Comparison of ENCODE assay signal across 21 mouse cellular contexts in the genomic region with DNA sequence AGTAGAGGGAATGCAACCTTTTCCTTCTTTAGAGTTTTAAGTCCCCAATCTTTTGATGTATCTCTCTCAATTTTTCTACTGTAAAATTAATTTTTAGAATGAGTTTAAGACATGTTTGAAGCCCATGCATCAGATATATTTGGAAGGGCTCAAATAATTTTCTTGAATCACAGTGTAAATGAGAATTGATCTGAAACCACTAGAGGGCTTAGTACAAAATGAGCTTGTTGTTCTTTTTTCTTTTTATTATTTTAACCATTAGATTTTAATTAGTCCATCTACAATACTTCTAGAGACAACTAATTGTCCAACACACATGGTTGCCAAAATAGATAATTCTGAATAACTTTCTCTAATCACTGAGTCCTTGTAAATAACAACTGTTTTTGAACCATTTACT.
DNase-seq lines count a peak whose midpoint lies in the region; ATAC-seq and TF ChIP-seq lines count a peak whose summit lies in the region.
"Had no signal": no experiment of that assay in that cellular context is flagged by ENCODE, and none has a peak within 500 bp of the region (broad histone marks: within the 10 kb centered on the region; RNA-seq: fewer than 3 reads in every experiment).

No protein-coding gene starts in this region.

- H3K9me3 ChIP-seq in hindbrain, postnatal 0 days (ENCODE audit: low read length) = no peaks in the 10 kb centered on the region
- H3K9me3 ChIP-seq in hindbrain, embryonic 16.5 days (ENCODE audit: control insufficient read depth, low read length) = no peaks in the 10 kb centered on the region
- no peaks in the 10 kb centered on the region for H3K9me3 ChIP-seq in stomach, postnatal 0 days (ENCODE audit: control insufficient read depth, low read length)
- H3K9me3 ChIP-seq: forebrain, embryonic 10.5 days; hindbrain, embryonic 10.5 days; hindbrain, embryonic 13.5 days had no signal

- intact Hi-C loops in left cerebral cortex, adult 2 months (cut with DNase I) = no loop called here
- intact Hi-C loops in heart, postnatal 25 days (cut with DNase I) = no loop called here

- no peak overlapping the region for H3K9ac ChIP-seq in hindbrain, postnatal 0 days (replicated peaks; ENCODE audit: low read length)
- H3K9ac ChIP-seq in hindbrain, embryonic 16.5 days (ENCODE audit: low read depth, low read length) = no peak overlapping the region
- H3K9ac ChIP-seq in stomach, postnatal 0 days (ENCODE audit: low read length) = no peak overlapping the region
- H3K9ac ChIP-seq: hindbrain, embryonic 13.5 days had no signal

- no peak for DNase-seq in hindbrain, postnatal 0 days (ENCODE audit: low spot score)
- no peak for DNase-seq in left cerebral cortex, adult 2 months (ENCODE audit: extremely low spot score in 1 of 2, low spot score in 2 of 2)
- no peak for DNase-seq in left cerebral cortex, adult 8-10 months (ENCODE audit: low spot score in 2 of 2)
- DNase-seq in stomach, postnatal 0 days (ENCODE audit: low spot score) = no peak
- no peak for DNase-seq in heart, postnatal 25 days (ENCODE audit: low spot score)
- DNase-seq: adrenal gland, adult 8-10 months; adrenal gland, postnatal 25 days; cerebellum, adult 11-12 months; cerebellum, adult 8-10 months; cerebellum, postnatal 10 days; gastrocnemius, postnatal 10 days; heart, adult 11 months; heart, postnatal 36 days had no signal

- no peak overlapping the region for H3K27ac ChIP-seq in hindbrain, postnatal 0 days
- H3K27ac ChIP-seq in hindbrain, embryonic 16.5 days (ENCODE audit: low read depth, low read length) = no peak overlapping the region
- H3K27ac ChIP-seq in left cerebral cortex, adult 2 months = no peak overlapping the region
- no peak overlapping the region for H3K27ac ChIP-seq in stomach, postnatal 0 days (replicated peaks)
- H3K27ac ChIP-seq: forebrain, embryonic 10.5 days; hindbrain, embryonic 10.5 days; hindbrain, embryonic 13.5 days had no signal

- peak; percentile 3; the same call in 1 of the 2 replicates for TF ChIP-seq CTCF in hindbrain, postnatal 0 days (IDR thresholded peaks at IDR 0.05; ENCODE audit: low read depth)
- peak; percentile 13; the same call in 1 of the 2 replicates for TF ChIP-seq CTCF in left cerebral cortex, adult 2 months (IDR thresholded peaks at IDR 0.05)
- 0 out of 2 replicates have a peak, but pooled peaks have one; percentile 11 for TF ChIP-seq CTCF in stomach, postnatal 0 days (IDR thresholded peaks at IDR 0.05; ENCODE audit: low read depth)

- no peak overlapping the region for H3K4me2 ChIP-seq in hindbrain, postnatal 0 days (ENCODE audit: low read depth, low read length)
- H3K4me2 ChIP-seq in hindbrain, embryonic 16.5 days (ENCODE audit: low read length) = no peak overlapping the region
- no peak overlapping the region for H3K4me2 ChIP-seq in stomach, postnatal 0 days (replicated peaks; ENCODE audit: low read depth)
- H3K4me2 ChIP-seq: heart, embryonic 11.5 days; hindbrain, embryonic 13.5 days had no signal

- no peak overlapping the region for H3K4me3 ChIP-seq in hindbrain, postnatal 0 days (ENCODE audit: low read length)
- H3K4me3 ChIP-seq in hindbrain, embryonic 16.5 days (ENCODE audit: low read length) = no peak overlapping the region
- no peak overlapping the region for H3K4me3 ChIP-seq in left cerebral cortex, adult 2 months
- H3K4me3 ChIP-seq in stomach, postnatal 0 days (ENCODE audit: low read depth, low read length) = no peak overlapping the region
- H3K4me3 ChIP-seq: forebrain, embryonic 10.5 days; hindbrain, embryonic 10.5 days; hindbrain, embryonic 13.5 days had no signal

- no peaks in the 10 kb centered on the region for H3K36me3 ChIP-seq in hindbrain, postnatal 0 days (ENCODE audit: insufficient read depth, low read length)
- no peaks in the 10 kb centered on the region for H3K36me3 ChIP-seq in hindbrain, embryonic 16.5 days (ENCODE audit: control insufficient read depth, insufficient read depth, low read length)
- H3K36me3 ChIP-seq in stomach, postnatal 0 days (ENCODE audit: control insufficient read depth, insufficient read depth, low read length) = no peaks in the 10 kb centered on the region
- H3K36me3 ChIP-seq: forebrain, embryonic 10.5 days; hindbrain, embryonic 10.5 days; hindbrain, embryonic 13.5 days had no signal

- no peaks in the 10 kb centered on the region for H3K4me1 ChIP-seq in hindbrain, postnatal 0 days (ENCODE audit: insufficient read depth, low read length)
- no peaks in the 10 kb centered on the region for H3K4me1 ChIP-seq in hindbrain, embryonic 16.5 days (ENCODE audit: control insufficient read depth, insufficient read depth, low read depth, low read length)
- H3K4me1 ChIP-seq in stomach, postnatal 0 days (replicated peaks; ENCODE audit: control insufficient read depth, insufficient read depth) = no peaks in the 10 kb centered on the region
- H3K4me1 ChIP-seq: forebrain, embryonic 10.5 days; hindbrain, embryonic 10.5 days; hindbrain, embryonic 13.5 days had no signal

- no peak for TF ChIP-seq EP300 in stomach, postnatal 0 days (optimal IDR thresholded peaks at IDR 0.05)

- H3K27me3 ChIP-seq in hindbrain, postnatal 0 days (ENCODE audit: insufficient read depth, low read length) = no peaks in the 10 kb centered on the region
- H3K27me3 ChIP-seq in hindbrain, embryonic 16.5 days (replicated peaks; ENCODE audit: control insufficient read depth, insufficient read depth, low read length) = no peaks in the 10 kb centered on the region
- H3K27me3 ChIP-seq in stomach, postnatal 0 days (ENCODE audit: control insufficient read depth, insufficient read depth, low read length) = no peaks in the 10 kb centered on the region
- H3K27me3 ChIP-seq: hindbrain, embryonic 13.5 days had no signal

- ATAC-seq in hindbrain, postnatal 0 days = no peak
- no peak for ATAC-seq in hindbrain, embryonic 16.5 days
- no peak for ATAC-seq in stomach, postnatal 0 days (ENCODE audit: low FRiP score, low TSS enrichment)
- ATAC-seq: activated CD4-positive, CD25-positive, alpha-beta regulatory T cell, adult 4 months; CD4-positive, CD25-positive, alpha-beta regulatory T cell, adult 4 months; forebrain, embryonic 14.5 days had no signal
